Mouse (Mus musculus): ENCODE results near the gene Lrch4. TPM values are rescaled to one million over a fixed set of nuclear protein-coding genes. Genes with fewer than 3 reads are reported as not detected.

The Lrch4 gene
- polyA plus RNA-seq, 1 experiment: 131 TPM

DNA sequence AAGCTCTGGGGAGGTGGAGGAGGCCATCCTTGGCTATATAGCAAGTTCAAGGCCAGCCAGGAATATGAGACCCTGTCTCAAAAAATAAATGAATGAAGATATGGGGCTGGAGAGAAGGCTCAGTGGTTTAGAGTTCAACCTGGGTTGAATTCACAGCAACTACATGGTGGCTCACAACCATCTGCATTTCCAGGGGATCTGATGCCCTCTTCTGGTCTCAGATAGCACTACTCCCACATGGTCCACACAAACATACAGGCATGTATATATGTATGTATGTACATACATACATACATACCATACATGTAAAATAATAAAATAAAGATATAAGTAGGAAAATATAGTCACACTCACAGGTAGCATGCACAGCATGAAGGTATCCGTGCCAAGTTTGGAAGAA is 41.3 kb downstream of the Lrch4 start:
- TF ChIP-seq POLR2A (IDR thresholded peaks at IDR 0.05; ENCODE audit: control insufficient read depth, low read depth, low read length): no peak
- no peak for TF ChIP-seq CTCF (IDR thresholded peaks at IDR 0.05; ENCODE audit: control insufficient read depth, insufficient read depth, insufficient replicate concordance, low read depth, low read length)
- no peaks in the 10 kb centered on the region for H3K36me3 ChIP-seq (ENCODE audit: control insufficient read depth, insufficient read depth, low read length)
- H3K27me3 ChIP-seq (ENCODE audit: control insufficient read depth, insufficient read depth, low read length): no peaks in the 10 kb centered on the region
- peaks cover 10% of the 10 kb centered on the region for H3K4me1 ChIP-seq (ENCODE audit: control insufficient read depth, insufficient read depth, low read length)
- no peak overlapping the region for H3K27ac ChIP-seq (ENCODE audit: control insufficient read depth, insufficient read depth, low read depth, low read length)
- no peak overlapping the region for H3K4me3 ChIP-seq (ENCODE audit: control insufficient read depth, low read depth, low read length)

DNA sequence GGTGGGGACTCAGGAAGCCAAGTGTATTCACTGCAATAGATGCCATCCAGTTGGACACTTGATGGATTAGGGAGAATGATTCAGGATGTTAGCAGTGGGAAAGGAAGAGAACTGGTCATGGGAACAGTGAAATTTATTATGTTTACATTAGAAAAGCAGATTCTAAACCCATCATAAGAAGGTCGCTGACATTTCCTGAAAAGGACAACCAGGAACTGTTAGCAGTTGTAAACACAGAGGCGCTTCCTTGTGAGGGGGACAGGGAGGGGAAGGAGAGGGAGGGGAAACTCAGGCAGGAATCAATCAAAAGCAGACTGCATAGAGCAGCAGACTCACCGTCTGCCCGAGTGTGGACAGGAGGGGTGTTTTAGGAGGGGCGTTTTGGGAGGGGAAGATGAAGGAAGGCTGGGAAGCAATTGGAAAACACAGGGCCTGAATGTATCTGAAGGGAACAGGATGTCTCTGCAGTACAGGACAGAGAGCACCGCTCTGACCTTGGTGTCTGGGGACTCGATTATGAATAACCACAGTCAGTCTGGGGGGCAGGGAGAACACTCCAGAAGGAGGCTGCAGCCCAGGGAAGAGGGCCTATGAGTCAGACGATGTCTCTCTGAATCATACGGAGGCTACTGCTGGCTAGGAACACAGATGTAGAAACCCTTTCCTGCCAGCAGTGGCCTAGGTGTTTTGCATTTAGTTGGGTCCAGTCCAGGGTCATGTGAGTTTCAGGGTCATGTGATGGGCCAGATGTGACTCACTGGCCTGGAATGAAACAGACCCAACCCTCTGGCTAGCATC is 42.7 kb downstream of the Lrch4 start:
- Histone ChIP-seq H3K4me3 (ENCODE audit: control insufficient read depth, low read depth, low read length) (no peak overlapping the region), H3K27ac (ENCODE audit: control insufficient read depth, insufficient read depth, low read depth, low read length) (peak overlapping the region; percentile 71), H3K36me3 (ENCODE audit: control insufficient read depth, insufficient read depth, low read length) (no peaks in the 10 kb centered on the region), H3K4me1 (ENCODE audit: control insufficient read depth, insufficient read depth, low read length) (peaks cover 10% of the 10 kb centered on the region), H3K27me3 (ENCODE audit: control insufficient read depth, insufficient read depth, low read length) (no peaks in the 10 kb centered on the region)
- no peak for TF ChIP-seq CTCF (IDR thresholded peaks at IDR 0.05; ENCODE audit: control insufficient read depth, insufficient read depth, insufficient replicate concordance, low read depth, low read length)
- no peak for TF ChIP-seq POLR2A (IDR thresholded peaks at IDR 0.05; ENCODE audit: control insufficient read depth, low read depth, low read length)

DNA sequence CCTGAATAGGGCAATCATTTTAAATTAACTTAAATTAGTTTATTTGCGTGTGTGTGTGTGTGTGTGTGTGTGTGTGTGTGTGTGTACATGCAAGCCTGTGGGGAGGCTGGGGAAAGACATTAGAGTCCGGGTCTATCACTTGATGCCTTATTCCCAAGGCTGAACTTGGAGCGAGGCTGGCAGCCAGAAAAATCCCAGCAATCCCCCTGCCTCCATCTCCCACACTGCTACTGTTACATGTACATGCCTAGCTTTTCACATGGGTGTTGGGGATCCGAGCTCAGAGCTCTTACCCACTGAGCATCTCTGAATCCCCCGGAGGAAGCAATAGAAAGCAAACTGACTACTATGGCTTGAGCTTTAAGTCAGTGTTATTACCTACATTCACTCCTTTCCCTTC is 43.4 kb downstream of the Lrch4 start:
- no peak for TF ChIP-seq CTCF (IDR thresholded peaks at IDR 0.05; ENCODE audit: control insufficient read depth, insufficient read depth, insufficient replicate concordance, low read depth, low read length)
- no peak for TF ChIP-seq POLR2A (IDR thresholded peaks at IDR 0.05; ENCODE audit: control insufficient read depth, low read depth, low read length)
- Histone ChIP-seq H3K36me3 (ENCODE audit: control insufficient read depth, insufficient read depth, low read length) (no peaks in the 10 kb centered on the region), H3K27ac (ENCODE audit: control insufficient read depth, insufficient read depth, low read depth, low read length) (peak overlapping the region; percentile 61; the same call in 1 of the 2 replicates), H3K4me1 (ENCODE audit: control insufficient read depth, insufficient read depth, low read length) (peaks cover 10% of the 10 kb centered on the region), H3K27me3 (ENCODE audit: control insufficient read depth, insufficient read depth, low read length) (no peaks in the 10 kb centered on the region), H3K4me3 (ENCODE audit: control insufficient read depth, low read depth, low read length) (no peak overlapping the region)

DNA sequence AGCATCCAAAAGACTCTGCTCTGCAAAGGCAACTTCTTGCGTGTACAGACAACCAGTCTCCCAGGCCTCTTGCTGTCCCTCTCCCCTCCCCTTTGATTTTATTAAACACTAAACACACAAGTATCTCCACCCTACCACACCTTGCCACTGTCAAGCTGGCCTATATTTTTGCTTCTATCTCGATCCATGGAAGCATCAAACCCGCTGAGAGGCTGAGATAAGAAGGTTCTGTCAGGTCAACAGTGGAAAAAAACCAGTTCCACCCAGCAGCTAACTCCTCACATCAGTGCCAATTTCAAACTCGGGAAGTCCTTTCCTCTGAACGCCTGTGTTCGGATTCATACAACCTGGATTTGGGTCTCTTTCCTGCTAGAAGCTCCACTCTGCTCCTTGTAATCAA is 44.1 kb downstream of the Lrch4 start:
- Histone ChIP-seq H3K36me3 (ENCODE audit: control insufficient read depth, insufficient read depth, low read length) (no peaks in the 10 kb centered on the region), H3K27me3 (ENCODE audit: control insufficient read depth, insufficient read depth, low read length) (no peaks in the 10 kb centered on the region), H3K27ac (ENCODE audit: control insufficient read depth, insufficient read depth, low read depth, low read length) (peak overlapping the region; percentile 61; the same call in 1 of the 2 replicates), H3K4me1 (ENCODE audit: control insufficient read depth, insufficient read depth, low read length) (peaks cover 10% of the 10 kb centered on the region), H3K4me3 (ENCODE audit: control insufficient read depth, low read depth, low read length) (no peak overlapping the region)
- no peak for TF ChIP-seq CTCF (IDR thresholded peaks at IDR 0.05; ENCODE audit: control insufficient read depth, insufficient read depth, insufficient replicate concordance, low read depth, low read length)
- TF ChIP-seq POLR2A (IDR thresholded peaks at IDR 0.05; ENCODE audit: control insufficient read depth, low read depth, low read length): no peak

DNA sequence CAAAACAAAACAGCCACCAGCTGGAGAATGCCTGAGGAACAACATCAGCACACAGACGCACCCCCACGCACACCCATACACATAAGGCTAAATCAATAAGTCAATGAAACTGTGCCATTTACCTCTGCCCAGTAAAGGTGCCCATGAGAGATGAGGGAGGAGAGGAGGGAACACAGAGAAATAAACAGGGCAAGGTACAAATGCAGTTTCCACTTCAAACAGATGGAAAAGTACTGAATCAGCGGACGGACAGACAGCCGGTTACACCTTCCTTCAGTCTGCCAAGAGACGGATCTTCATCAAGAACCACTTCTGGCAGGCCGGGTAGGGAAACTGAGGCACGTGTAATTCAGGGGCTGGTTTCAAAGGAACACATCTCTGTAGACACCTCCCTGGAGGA is 45.9 kb downstream of the Lrch4 start:
- H3K27me3 ChIP-seq (ENCODE audit: control insufficient read depth, insufficient read depth, low read length): no peaks in the 10 kb centered on the region
- H3K36me3 ChIP-seq (ENCODE audit: control insufficient read depth, insufficient read depth, low read length): no peaks in the 10 kb centered on the region
- no peak overlapping the region for H3K27ac ChIP-seq (ENCODE audit: control insufficient read depth, insufficient read depth, low read depth, low read length)
- TF ChIP-seq CTCF (IDR thresholded peaks at IDR 0.05; ENCODE audit: control insufficient read depth, insufficient read depth, insufficient replicate concordance, low read depth, low read length) (no peak), POLR2A (IDR thresholded peaks at IDR 0.05; ENCODE audit: control insufficient read depth, low read depth, low read length) (no peak)
- no peak overlapping the region for H3K4me3 ChIP-seq (ENCODE audit: control insufficient read depth, low read depth, low read length)
- peaks cover 8% of the 10 kb centered on the region; the same call in 1 of the 2 replicates for H3K4me1 ChIP-seq (ENCODE audit: control insufficient read depth, insufficient read depth, low read length)

DNA sequence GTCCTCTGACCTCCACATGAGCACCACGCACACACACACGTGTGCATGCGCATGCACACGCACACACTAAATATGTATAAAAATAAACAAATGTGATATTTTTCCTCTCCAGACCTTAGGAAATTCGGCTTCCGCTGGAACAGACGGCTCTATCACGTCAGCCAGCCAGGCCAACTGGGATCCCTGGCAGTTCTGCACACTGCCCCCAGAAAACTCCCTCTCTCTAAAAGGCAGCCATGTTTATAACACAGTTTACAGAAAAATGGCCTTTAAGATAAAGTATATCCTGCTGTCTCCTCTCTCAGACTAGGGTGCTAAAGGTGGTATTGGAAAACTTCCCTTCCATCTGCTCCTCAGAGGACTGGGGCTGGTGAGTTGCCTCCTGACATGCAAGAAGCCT is 48.9 kb downstream of the Lrch4 start:
- Histone ChIP-seq H3K36me3 (ENCODE audit: control insufficient read depth, insufficient read depth, low read length) (no peaks in the 10 kb centered on the region), H3K4me3 (ENCODE audit: control insufficient read depth, low read depth, low read length) (no peak overlapping the region), H3K27ac (ENCODE audit: control insufficient read depth, insufficient read depth, low read depth, low read length) (no peak overlapping the region), H3K27me3 (ENCODE audit: control insufficient read depth, insufficient read depth, low read length) (no peaks in the 10 kb centered on the region), H3K4me1 (ENCODE audit: control insufficient read depth, insufficient read depth, low read length) (peaks cover 1% of the 10 kb centered on the region; the same call in 1 of the 2 replicates)
- TF ChIP-seq POLR2A (IDR thresholded peaks at IDR 0.05; ENCODE audit: control insufficient read depth, low read depth, low read length) (no peak), CTCF (IDR thresholded peaks at IDR 0.05; ENCODE audit: control insufficient read depth, insufficient read depth, insufficient replicate concordance, low read depth, low read length) (no peak)

DNA sequence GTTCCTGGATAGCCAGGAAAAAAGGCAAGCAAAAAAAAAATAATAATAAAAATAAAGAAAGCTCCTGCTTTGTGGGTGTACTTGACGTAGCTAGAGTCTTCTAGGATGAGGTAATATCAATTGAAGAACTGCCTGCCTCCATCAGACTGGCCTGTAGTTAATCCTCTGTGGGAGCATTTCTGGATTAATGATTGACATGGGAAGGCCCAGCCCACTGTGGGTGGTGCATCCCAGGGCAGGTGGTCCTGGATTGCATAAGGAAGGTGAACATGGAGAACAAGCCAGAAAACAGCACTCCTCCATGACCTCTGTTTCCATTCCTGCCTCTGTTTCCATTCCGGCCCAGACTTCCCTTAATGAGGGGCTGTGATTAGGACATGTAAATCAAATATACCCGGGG is 49.8 kb downstream of the Lrch4 start:
- H3K36me3 ChIP-seq (ENCODE audit: control insufficient read depth, insufficient read depth, low read length): no peaks in the 10 kb centered on the region
- no peak overlapping the region for H3K27ac ChIP-seq (ENCODE audit: control insufficient read depth, insufficient read depth, low read depth, low read length)
- no peak overlapping the region for H3K4me3 ChIP-seq (ENCODE audit: control insufficient read depth, low read depth, low read length)
- H3K4me1 ChIP-seq (ENCODE audit: control insufficient read depth, insufficient read depth, low read length): peaks cover 3% of the 10 kb centered on the region; the same call in 1 of the 2 replicates
- no peaks in the 10 kb centered on the region for H3K27me3 ChIP-seq (ENCODE audit: control insufficient read depth, insufficient read depth, low read length)
- no peak for TF ChIP-seq POLR2A (IDR thresholded peaks at IDR 0.05; ENCODE audit: control insufficient read depth, low read depth, low read length)
- no peak for TF ChIP-seq CTCF (IDR thresholded peaks at IDR 0.05; ENCODE audit: control insufficient read depth, insufficient read depth, insufficient replicate concordance, low read depth, low read length)

Data from testis, adult 2 months (tissue).